Mouse (Mus musculus): ENCODE results near the gene Gm26727.
A peak's percentile ranks its signal among the peaks of the same experiment; 100 is the strongest.
"Not testable (repeated sequence)": the region's sequence is repeated elsewhere in the genome, so short reads cannot be mapped to it uniquely, and the experiment has no call there.

Gene Gm26727

GRCm38 (mm10) chr2:67433081-67433480 lies at the start of gene Gm26727:
Gene Gm26727 (minus strand): TSS chr2:67433181.
- no peak for DNase-seq (ENCODE audit: low spot score in 2 of 2)

- no peak for DNase-seq (ENCODE audit: low spot score in 2 of 2)
Measured at GRCm38 (mm10) chr2:67481051-67481450, 48.1 kb upstream of the Gm26727 start.

DNA sequence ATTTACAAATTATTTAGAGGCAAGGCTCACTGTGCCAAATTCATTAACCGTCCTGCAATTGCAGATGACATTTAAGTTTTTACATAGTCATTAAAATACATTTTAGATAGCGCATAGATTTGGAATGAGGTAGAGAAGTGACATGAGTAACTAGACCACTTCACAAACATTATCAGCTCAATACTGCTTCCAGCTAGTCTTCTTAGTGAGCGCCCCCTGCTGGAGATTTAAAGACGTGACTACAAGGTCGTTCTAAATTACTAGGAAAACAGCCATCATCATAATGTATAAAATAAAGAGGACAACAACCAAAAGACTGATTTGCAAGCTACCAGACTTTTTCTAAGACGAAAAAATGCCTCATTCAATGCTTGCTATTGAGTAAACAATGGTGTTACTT lies 44.8 kb upstream of the Gm26727 start:
- peak; percentile 46 to 70 for DNase-seq (ENCODE audit: low spot score in 2 of 2)

DNA sequence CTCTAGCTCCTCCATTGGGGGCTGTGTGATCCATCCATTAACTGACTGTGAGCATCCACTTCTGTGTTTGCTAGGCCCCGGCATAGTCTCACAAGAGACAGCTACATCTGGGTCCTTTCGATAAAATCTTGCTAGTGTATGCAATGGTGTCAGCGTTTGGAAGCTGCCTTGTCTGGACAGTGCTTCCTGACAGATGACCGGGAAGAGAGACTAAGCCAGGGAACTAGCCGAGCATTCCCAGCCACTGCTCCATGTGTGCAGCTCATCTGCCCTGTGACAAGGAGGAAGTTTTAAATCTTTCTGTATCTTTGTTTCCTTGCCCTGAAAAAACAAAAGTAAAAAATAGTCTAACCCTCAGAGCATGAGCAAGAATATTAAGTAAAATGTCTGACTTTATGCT lies 37.0 kb upstream of the Gm26727 start:
- DNase-seq (ENCODE audit: low spot score in 2 of 2) = not testable (repeated sequence)

GRCm38 (mm10) chr2:67467036-67467435 lies 34.1 kb upstream of the Gm26727 start:
- DNase-seq (ENCODE audit: low spot score in 2 of 2) = no peak

GRCm38 (mm10) chr2:67460857-67461256 lies 27.9 kb upstream of the Gm26727 start:
- no peak for DNase-seq (ENCODE audit: low spot score in 2 of 2)

DNA sequence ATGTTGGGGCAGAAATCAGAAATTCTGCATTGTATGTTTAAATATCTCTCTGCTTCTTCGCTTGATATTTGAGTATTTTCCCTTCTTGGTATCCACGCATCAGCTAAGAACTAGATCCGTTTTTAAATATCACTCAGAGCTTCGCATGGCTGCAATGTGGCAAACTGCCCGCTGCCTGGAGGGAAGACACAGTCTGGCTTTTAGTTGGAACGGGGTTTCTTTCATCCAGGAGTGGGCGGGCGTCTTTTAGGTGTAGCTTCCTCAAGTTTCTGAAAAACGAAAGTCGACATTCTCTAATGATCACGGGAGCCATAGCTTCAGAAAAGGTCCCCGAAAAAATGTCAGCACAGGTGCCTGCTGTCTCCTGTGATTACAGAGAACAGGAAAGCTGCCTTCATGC lies 14.2 kb upstream of the Gm26727 start:
- peak; percentile 53 to 60 for DNase-seq (ENCODE audit: low spot score in 2 of 2)

DNA sequence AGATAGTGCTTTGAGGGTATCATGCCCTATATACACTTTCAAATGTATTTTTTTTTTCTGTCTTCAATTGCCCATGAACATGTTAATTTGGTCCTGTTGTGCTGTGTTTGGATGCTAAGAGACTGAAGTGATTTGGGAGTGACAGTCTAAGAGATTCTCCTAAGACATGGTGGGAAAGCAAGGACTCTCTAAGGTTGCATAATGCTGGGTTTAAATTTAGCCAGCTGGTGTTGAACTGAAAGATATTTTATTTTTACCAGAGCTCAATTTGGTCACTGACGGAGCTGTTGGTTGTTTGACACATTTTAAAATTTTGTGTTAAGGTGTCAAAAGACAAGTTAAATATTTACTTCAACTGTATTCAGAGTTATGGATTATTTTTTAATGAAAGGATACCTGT lies 13.8 kb upstream of the Gm26727 start:
- DNase-seq (ENCODE audit: low spot score in 2 of 2) = no peak

- no peak for DNase-seq (ENCODE audit: low spot score in 2 of 2)
Measured at GRCm38 (mm10) chr2:67445780-67446179, 12.8 kb upstream of the Gm26727 start, which contains the start of gene Xirp2. Gene Xirp2 (plus strand): TSS chr2:67446002.

DNA sequence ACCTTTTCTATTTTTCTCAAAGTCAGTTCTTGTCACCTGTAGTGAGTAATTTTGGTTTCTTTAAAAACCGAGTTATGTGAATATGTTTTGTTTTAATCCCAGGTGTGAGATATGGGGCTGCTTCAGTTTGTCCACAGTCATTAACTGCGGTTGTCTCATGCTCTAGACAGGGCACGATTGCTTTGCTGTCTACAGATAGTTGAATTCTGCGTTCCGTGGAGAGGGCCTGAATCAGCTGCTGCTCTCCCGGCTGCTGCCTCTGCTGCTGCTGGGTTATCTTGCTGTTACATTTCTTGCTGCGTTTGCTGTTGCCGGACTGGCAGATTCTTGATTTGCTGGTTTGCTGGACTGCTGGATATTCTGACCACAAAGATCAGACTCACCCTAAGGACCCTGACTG lies 5.3 kb upstream of the Gm26727 start:
- DNase-seq (ENCODE audit: low spot score in 2 of 2) = no peak

GRCm38 (mm10) chr2:67422799-67423198 lies 10.2 kb downstream of the Gm26727 start:
- no peak for DNase-seq (ENCODE audit: low spot score in 2 of 2)

DNA sequence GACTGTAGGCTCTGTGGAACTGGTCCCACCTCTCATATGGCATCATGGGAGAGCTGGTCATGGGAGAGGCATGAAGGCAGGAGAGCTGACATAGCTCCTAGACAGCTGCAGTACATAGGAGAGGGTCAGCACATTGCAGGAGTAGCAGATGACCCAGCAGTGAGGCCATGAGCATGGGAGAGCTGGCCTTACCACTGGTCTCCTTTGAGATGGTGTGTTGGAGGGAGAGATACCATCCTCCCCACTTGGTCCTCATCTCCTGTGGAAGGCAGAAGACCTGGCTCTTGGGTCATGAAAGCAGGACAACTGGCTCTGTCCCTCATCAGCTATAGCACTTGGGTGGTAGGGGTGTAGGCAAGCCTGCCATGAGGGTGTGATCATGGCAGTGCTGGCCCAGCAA lies 12.1 kb downstream of the Gm26727 start:
- DNase-seq (ENCODE audit: low spot score in 2 of 2) = no peak

- DNase-seq (ENCODE audit: low spot score in 2 of 2) = not testable (repeated sequence)
Measured at GRCm38 (mm10) chr2:67413425-67413824, 19.6 kb downstream of the Gm26727 start, which contains the start of gene Gm21830. Gene Gm21830 (plus strand): TSS chr2:67413725.
